Mouse (Mus musculus) lung, postnatal 0 days (tissue): ENCODE data around the gene Syn3. TPM values are rescaled to one million over a fixed set of nuclear protein-coding genes. Genes with fewer than 3 reads are reported as not detected.

Experiments used
- ATAC-seq: fragments of 200-750 bp; cut with Nextera tagmentation; 2 replicates; pipeline ENCODE4 v1.8.0; 2017; ENCODE audit warnings: moderate library complexity
- DNase-seq: peaks from one replicate; pipeline ENCODE4 v3.0.0-alpha.2; 2016; ENCODE audit warnings: low spot score
- H3K27ac ChIP-seq: fragments of 300-500 bp; sonication (generic); 2 replicates; pipeline ENCODE4 v1.5.1; 2014; ENCODE audit warnings: antibody characterized with exemption, mild to moderate bottlenecking, low read length, mixed read lengths
- H3K27me3 ChIP-seq: fragments of 300-500 bp; sonication (generic); replicated peaks from 2 replicates; pipeline ENCODE4 v1.6.1; 2014; ENCODE audit warnings: low read length, mixed read lengths; ENCODE audit not compliant: insufficient read depth
- H3K36me3 ChIP-seq: fragments of 300-500 bp; sonication (generic); 2 replicates; pipeline ENCODE4 v1.6.1; 2014; ENCODE audit warnings: low read length, mixed read lengths; ENCODE audit not compliant: insufficient read depth
- H3K4me1 ChIP-seq: fragments of 300-500 bp; sonication (generic); 2 replicates; pipeline ENCODE4 v1.6.1; 2014; ENCODE audit warnings: antibody characterized with exemption, low read depth, low read length, mixed read lengths; ENCODE audit not compliant: insufficient read depth
- H3K4me2 ChIP-seq: fragments of 300-500 bp; sonication (generic); replicated peaks from 2 replicates; pipeline ENCODE4 v1.6.1; 2014; ENCODE audit warnings: low read depth, mild to moderate bottlenecking, low read length, moderate library complexity, mixed read lengths
- H3K4me3 ChIP-seq: fragments of 300-500 bp; sonication (generic); 2 replicates; pipeline ENCODE4 v1.5.1; 2014; ENCODE audit warnings: low read depth, low read length
- H3K9ac ChIP-seq: fragments of 300-500 bp; sonication (generic); replicated peaks from 2 replicates; pipeline ENCODE4 v1.6.1; 2014; ENCODE audit warnings: low read depth, mild to moderate bottlenecking
- H3K9me3 ChIP-seq: fragments of 300-500 bp; sonication (generic); 2 replicates; pipeline ENCODE4 v1.6.1; 2016; ENCODE audit warnings: low read length, mixed read lengths
- CTCF ChIP-seq: IDR thresholded peaks from 2 replicates; pipeline ENCODE4 v1.5.1; 2016; ENCODE audit warnings: antibody characterized with exemption, mild to moderate bottlenecking
- EP300 ChIP-seq: IDR thresholded peaks from 2 replicates; pipeline ENCODE4 v1.6.1; 2016; ENCODE audit warnings: antibody characterized with exemption, mild to moderate bottlenecking, control low read depth
- WGBS: fragments of 180-500 bp; shearing (Covaris S2); extraction: QIAGEN DNeasy Blood & Tissue Kit; methylation state at CpG from one replicate; pipeline ENCODE4 v1.1.7; 2014; 5-methylcytosine and 5-hydroxymethylcytosine counted together
- polyA plus RNA-seq: library from polyadenylated mRNA; unstranded; fragments of >200 nt; fragmentation: Nextera tagmentation; extraction: Ambion mirVana; gene quantifications from 2 replicates; pipeline ENCODE4 v1.2.1, GENCODE M21; 2015

The Syn3 gene
- polyA plus RNA-seq, 1 experiment from 2014 or later: 0.72 TPM

GRCm38 (mm10) chr10:86203175-86203574 lies 295.5 kb downstream of the Syn3 start:
- Histone ChIP-seq H3K36me3 (no peaks in the 10 kb centered on the region), H3K9me3 (no peaks in the 10 kb centered on the region), H3K9ac (no peak overlapping the region), H3K4me2 (no peak overlapping the region), H3K4me3 (no peak overlapping the region), H3K27me3 (no peaks in the 10 kb centered on the region), H3K27ac (no peak overlapping the region), H3K4me1 (no peaks in the 10 kb centered on the region)
- 82% methylated on average over 6 of the region's 6 CpGs for WGBS
- ATAC-seq (no peak), DNase-seq (no peak)
- TF ChIP-seq EP300 (no peak), CTCF (no peak)

- H3K4me1 ChIP-seq: no peaks in the 10 kb centered on the region
- H3K4me2 ChIP-seq: no peak overlapping the region
- H3K4me3 ChIP-seq: no peak overlapping the region
- ATAC-seq (no peak), DNase-seq (no peak)
- no peaks in the 10 kb centered on the region for H3K9me3 ChIP-seq
- TF ChIP-seq EP300: no peak
- no peak for TF ChIP-seq CTCF
- 73% methylated on average over 7 of the region's 7 CpGs for WGBS
- no peak overlapping the region for H3K27ac ChIP-seq
- no peaks in the 10 kb centered on the region for H3K36me3 ChIP-seq
- H3K9ac ChIP-seq: no peak overlapping the region
- H3K27me3 ChIP-seq: no peaks in the 10 kb centered on the region
Measured at GRCm38 (mm10) chr10:86201826-86202225, 296.9 kb downstream of the Syn3 start.

GRCm38 (mm10) chr10:86201006-86201405 lies 297.7 kb downstream of the Syn3 start:
- Histone ChIP-seq H3K36me3 (no peaks in the 10 kb centered on the region), H3K9me3 (no peaks in the 10 kb centered on the region), H3K9ac (no peak overlapping the region), H3K4me1 (no peaks in the 10 kb centered on the region), H3K4me2 (no peak overlapping the region), H3K4me3 (no peak overlapping the region), H3K27ac (no peak overlapping the region), H3K27me3 (no peaks in the 10 kb centered on the region)
- WGBS: 67% methylated on average over 3 of the region's 3 CpGs
- peak; percentile 37; the same call in 1 of the 2 replicates for ATAC-seq
- peak; percentile 72 for DNase-seq
- TF ChIP-seq CTCF (no peak), EP300 (no peak)

- ATAC-seq: peak; percentile 73
- Histone ChIP-seq H3K4me3 (no peak overlapping the region), H3K9ac (no peak overlapping the region), H3K4me1 (no peaks in the 10 kb centered on the region; the same call in 1 of the 2 replicates), H3K27me3 (no peaks in the 10 kb centered on the region), H3K27ac (peak overlapping the region; percentile 20; the same call in 1 of the 2 replicates), H3K9me3 (no peaks in the 10 kb centered on the region), H3K4me2 (no peak overlapping the region), H3K36me3 (no peaks in the 10 kb centered on the region)
- DNase-seq: peak; percentile 46
- peak; percentile 92 for TF ChIP-seq EP300
- TF ChIP-seq CTCF: no peak
- 62% methylated on average over 3 of the region's 3 CpGs for WGBS
Measured at GRCm38 (mm10) chr10:86196414-86197025, 302.2 kb downstream of the Syn3 start.

GRCm38 (mm10) chr10:86194722-86195121 lies 304.0 kb downstream of the Syn3 start:
- peak; percentile 36 for DNase-seq

GRCm38 (mm10) chr10:86193863-86194434 lies 304.7 kb downstream of the Syn3 start:
- no peaks in the 10 kb centered on the region for H3K27me3 ChIP-seq
- peak overlapping the region; percentile 3; the same call in 1 of the 2 replicates for H3K27ac ChIP-seq
- no peaks in the 10 kb centered on the region for H3K9me3 ChIP-seq
- no peak overlapping the region for H3K4me3 ChIP-seq
- no peaks in the 10 kb centered on the region for H3K36me3 ChIP-seq
- H3K4me1 ChIP-seq: no peaks in the 10 kb centered on the region; the same call in 1 of the 2 replicates
- no peak overlapping the region for H3K9ac ChIP-seq
- no peak for TF ChIP-seq EP300
- no peak for TF ChIP-seq CTCF
- 34% methylated on average over 4 of the region's 4 CpGs for WGBS
- no peak overlapping the region for H3K4me2 ChIP-seq
- no peak for ATAC-seq
- no peak for DNase-seq

More at GRCm38 (mm10) chr10:86194722-86195121, 304.0 kb downstream of the Syn3 start:
- no peak overlapping the region for H3K4me3 ChIP-seq
- H3K27ac ChIP-seq: no peak overlapping the region
- no peak overlapping the region for H3K4me2 ChIP-seq
- H3K36me3 ChIP-seq: no peaks in the 10 kb centered on the region
- H3K9ac ChIP-seq: no peak overlapping the region
- ATAC-seq: no peak
- no peak for TF ChIP-seq CTCF
- no peak for TF ChIP-seq EP300
- no peaks in the 10 kb centered on the region; the same call in 1 of the 2 replicates for H3K4me1 ChIP-seq
- no peaks in the 10 kb centered on the region for H3K27me3 ChIP-seq
- 53% methylated on average over 4 of the region's 4 CpGs for WGBS
- H3K9me3 ChIP-seq: no peaks in the 10 kb centered on the region
